Mouse (Mus musculus) heart, adult 8-10 months (tissue): ENCODE measurements at regions not wholly inside any gene's neighbourhood (a gene's known extent, or its start where the extent isn't known, plus 50 kb on each side); places are given as distances from the start of the nearest gene placed in this dataset.

ENCODE experiments used
- DNase-seq: peaks from one replicate; pipeline ENCODE4 v3.0.0; 2022; ENCODE audit warnings: low spot score

DNA sequence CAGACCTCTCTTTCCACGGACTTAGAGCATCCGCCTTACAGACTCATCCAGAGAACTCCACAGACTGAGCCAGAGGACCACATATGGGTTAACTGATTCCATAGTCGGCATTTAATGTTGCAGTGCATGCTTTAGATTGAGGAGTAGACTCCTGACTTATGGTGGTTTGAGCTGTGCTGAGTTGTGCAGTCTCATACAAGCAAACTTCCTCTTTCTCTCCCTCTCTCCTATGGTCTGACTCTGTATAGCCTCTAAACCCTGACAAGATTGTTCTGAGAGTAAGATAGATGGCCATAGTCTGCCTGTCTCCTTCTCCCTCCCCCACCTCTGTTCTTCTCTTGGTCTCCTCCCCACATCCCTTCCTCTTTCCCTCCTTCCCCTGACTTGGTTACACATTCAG lies 616.0 kb downstream of the Ryr2 start:
- no peak for DNase-seq

DNA sequence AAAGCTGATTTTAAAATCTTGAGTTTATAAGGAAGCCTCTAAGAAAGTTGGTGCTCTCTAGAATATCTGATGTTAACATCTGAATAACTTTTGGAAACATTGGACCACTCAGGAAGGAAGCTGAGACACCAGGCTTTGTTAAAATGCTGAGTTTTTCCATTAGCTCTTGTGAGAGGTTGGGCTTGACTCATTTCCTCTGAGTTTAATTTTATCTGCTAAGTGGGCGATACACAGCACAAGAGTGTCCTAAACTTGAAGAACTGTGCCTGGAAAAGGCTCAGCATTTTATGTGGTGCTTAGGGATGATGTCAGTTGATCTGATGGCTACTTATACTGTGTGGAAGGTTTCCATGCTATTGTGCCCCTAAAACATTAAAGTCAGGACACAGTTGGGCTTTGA lies 623.6 kb downstream of the Ryr2 start:
- DNase-seq = peak; percentile 41

DNA sequence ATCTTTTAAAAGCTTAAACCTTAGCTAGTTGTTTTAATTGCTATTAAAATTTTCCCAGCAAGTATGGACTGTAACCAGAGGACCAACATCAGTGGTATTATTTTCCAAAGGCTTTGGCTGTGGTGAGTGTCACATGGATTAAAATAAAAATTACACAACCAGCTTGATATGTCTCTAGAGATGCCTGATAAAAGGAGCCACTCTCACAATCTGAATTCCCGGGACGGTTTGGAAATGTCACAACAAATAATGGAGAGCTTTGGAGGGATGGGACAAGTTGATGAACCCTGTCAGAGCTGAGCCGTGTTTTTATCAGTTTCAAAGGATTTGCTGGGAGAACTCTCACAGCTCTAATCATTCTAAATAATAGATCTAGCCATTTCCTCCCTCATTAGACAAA lies 624.0 kb downstream of the Ryr2 start:
- DNase-seq = peak; percentile 43

DNA sequence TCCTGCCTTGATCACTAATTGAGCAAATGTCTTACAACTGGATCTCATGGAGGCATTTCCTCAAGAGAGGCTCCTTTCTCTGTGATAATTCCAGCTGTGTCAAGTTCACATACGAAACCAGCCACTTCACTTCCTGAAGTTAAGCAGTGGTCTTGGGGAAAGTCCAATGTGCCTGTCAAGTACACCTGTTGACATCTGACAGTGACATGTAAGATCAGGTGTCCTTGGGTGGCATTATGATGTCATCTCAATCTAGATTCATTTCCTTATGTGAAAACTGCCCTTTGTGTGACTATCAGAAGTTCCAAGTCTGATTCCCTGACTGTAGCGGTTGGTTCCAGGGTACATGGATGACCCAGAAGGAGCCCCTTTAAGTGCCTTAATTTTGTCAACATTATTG lies 646.5 kb downstream of the Ryr2 start:
- DNase-seq = no peak

DNA sequence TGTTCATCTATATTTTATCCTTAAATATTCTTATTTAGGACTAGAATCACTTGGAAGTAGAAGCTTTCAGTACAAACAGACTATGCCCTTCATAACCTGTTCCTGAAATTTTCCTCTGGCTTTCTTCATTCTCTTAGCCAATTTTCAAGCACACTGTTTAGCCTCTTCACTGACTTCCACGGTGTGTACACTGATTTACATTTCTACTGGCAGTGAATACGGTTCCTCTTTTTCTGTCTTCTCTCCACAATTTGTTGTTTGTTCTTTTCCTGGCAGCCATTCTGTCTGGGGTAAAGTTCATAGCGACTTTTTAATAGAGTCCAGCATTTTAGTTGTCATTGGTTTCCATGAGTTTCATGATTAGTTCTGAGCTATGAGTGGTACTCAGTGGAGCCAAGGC lies 651.6 kb downstream of the Ryr2 start:
- no peak for DNase-seq

DNA sequence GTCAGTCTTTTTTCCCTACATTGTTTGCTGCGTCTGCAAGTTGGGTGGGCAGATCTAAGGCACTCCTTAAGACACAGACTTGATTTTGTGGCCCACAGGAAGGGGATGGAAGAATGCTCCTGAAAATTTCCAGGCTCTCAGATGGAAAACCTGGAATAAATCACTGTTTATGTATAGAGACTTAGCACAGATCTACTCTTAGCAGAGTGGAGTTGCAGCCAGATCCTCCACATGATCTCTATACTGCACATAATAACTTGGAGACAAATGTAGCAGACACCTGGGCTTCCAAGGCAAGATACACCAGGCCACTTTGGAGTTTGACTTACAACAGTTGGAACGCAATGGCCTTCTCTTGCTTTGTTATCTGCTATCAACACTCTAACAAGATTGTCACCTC lies 654.3 kb downstream of the Ryr2 start:
- no peak for DNase-seq

DNA sequence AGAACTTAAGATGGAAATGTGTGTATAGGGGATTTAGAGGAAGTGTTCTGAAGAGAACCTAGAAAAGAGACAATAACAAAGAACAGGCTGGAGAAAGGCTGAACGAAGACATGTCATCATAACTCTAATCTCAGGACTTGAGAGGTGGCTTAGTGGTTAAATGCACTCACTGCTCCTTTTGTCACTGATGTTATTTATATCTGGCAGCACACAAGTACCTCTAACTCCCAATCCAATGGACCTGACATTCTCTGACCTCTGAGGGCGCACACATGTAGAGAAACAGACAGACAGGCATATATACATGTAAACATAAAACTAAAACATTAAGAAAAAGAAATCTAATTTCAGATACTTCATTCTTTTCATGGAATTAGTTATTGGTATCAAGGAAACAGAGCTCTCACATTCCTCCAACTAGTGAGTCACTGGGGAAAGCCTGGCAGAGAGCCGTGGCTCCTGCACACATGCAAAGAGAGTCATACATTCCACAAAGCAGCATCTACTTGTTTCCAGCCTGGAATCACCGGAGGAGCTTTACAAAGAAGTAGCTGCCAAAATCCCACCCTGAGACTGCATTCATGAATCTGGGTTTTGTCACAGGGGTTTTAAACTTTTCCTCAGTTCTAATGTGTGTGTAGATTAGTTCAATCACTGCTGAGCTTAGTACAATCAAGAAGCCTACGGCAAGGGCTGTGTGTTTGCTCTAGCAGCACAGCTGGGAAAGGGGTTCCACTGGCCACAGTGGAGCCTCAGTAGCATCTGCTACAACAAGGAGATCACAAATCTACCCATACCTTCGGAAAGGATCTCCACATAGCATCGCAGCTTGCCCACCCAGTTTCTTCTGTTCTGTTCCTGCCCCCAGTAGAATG lies 674.0 kb downstream of the Ryr2 start:
- DNase-seq = peak; percentile 18

DNA sequence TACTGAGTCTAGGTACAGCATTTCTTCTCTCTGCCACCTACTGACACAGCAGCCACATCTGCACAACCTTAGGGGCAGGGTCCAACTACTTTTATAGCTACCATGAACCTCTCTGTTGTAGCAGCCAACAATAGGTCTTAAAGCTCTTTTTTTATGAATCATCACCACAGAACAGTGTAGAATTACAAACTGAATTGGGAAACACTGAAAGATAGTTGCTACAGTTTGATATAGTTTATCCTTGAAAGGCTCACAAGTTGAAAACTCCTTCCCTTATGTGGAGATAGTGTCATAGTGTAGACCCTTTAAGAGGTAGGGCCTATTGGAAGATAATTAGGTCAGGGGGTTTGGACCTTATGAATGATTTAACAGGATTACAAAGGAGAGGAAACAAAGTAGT lies 679.9 kb downstream of the Ryr2 start:
- DNase-seq = no peak

DNA sequence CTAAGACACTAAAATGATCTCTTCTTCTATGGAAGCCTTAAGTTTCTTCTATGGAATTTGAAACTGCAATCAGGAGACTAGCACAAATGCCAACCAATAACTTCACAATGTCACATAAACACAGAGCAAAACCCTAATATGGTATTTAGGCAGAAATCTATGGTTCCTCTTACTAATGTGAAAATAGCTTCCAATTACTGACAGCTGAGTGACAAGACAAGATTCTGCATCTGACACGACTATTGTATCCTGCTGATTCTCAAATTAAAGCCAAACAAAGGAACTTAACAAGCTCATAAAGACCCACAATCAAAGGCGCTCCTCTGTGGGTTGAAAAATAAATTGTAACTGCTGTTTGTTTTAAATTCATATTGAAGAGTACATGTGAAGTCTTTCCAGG lies 714.7 kb downstream of the Ryr2 start:
- no peak for DNase-seq

DNA sequence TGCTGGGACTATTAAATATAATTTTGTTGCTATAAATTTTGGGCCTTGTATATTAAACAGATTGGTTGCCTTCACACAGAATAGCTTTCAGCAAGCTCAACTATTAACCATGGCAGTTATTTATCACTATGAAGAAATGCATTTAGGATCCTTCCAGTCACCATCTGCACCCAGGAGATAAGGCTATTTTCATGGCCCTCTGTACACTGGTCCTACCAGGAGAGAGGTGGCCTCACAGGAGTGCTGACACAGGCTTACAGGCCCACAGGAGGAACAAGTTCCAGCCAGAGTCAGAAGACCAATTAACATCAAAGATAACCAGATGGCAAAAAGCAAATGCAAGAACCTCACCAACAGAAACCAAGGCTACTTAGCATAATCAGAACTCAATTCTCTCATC lies 731.3 kb downstream of the Ryr2 start:
- DNase-seq = no peak

DNA sequence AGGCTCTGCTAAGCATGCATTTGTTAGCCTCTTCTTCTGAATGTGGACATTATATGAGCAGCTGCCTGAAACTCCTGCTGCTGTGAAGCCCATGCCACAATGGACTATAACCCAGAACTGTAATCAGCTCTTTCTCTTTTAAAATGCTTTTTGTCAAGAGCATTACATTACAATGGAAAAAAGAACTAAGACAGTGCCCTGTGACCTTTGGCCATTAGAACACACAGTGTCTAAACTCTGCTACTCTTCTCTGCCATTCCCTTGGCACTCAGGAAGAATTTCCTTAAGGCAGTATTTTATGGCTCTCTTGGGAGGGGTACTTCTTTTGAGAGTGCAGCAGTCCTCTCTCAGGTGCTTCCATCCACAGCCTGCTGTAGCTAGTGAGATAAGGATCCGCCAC lies 737.3 kb downstream of the Ryr2 start:
- DNase-seq = no peak

DNA sequence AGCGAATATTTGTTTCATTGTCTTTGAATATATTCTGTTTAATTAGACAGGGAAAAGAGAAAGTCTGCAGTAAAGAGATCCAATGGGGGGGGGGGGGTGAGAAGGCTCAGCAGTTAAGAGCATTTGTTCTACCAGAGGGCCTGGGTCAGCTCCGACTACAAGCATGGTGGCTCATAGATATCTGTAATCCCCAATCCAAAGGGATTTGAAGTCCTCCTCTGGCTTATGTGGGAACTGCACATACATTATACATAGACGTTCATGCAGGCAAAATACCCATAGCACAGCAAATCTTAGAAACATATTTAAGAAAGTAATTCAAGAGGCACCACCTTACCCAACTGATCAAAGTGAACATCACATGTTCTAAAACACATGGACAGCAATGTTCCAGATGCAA lies 743.9 kb downstream of the Ryr2 start:
- DNase-seq = no peak

DNA sequence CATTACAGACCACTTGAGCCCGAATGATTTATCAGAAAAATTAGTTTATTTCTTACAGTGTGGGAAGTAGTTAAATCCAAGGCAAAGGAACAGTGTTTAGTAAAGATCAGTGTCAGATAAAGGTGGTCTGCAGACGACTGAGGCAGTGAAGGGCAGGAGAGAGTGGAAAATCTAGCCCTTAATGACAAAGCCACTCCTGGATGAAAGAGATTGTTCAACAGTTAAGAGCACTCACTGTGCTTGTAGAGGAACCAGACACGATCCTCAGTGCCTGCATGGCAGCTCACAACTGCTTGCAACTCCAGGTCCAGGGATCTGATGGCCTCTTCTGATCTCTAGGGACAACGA lies 758.3 kb downstream of the Ryr2 start:
- DNase-seq = no peak

DNA sequence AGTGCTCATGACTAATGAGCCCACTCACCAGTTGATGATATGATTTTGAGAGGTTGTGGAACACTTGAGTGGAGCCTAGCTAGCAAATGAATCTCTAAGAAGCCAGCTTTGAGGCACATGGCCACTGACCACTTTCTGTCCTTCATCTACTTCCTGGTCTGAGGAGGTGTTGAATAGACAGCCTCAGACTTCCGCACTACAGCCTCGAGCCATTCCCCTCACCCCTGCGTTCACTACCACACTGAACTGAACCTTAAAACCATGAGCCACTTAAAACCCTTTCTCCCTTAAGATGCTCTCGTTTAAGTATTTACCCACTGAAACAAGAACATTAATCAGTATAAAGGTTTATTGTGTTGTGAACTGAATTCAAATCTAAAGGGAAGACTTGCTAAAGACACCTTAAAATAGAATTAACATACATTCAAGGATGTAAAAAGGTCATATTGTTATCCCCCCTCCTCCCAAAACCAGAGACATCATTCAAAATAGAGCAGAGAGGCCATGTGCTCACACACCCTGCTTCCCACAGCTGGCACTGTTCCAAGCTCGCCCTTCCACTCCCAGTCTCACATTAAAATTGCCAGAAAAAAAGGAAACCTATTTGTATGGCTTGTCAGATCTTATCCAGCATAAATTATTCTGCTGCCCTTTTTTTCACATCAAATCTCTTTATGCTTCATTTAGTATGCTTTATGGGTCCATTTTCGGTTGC lies 758.8 kb downstream of the Ryr2 start:
- no peak for DNase-seq

DNA sequence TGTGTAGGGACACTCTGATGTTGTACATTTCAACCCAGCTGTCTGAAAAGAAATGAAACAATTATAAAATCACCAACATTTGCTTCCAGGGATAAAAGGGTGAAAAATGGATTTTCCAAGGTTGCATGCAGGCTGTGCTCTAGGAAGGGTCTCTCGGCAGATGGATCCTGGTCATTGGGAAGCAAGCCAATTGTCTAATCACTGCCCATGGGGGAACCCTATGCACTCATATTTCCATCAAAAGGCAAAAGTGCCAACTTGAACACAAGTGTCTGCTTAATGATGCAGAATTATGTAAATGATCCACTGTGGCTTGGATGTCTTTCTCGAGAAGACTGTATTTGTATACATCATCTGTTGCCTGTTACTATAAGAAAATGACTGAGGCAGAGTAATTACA lies 762.2 kb downstream of the Ryr2 start:
- DNase-seq = no peak

DNA sequence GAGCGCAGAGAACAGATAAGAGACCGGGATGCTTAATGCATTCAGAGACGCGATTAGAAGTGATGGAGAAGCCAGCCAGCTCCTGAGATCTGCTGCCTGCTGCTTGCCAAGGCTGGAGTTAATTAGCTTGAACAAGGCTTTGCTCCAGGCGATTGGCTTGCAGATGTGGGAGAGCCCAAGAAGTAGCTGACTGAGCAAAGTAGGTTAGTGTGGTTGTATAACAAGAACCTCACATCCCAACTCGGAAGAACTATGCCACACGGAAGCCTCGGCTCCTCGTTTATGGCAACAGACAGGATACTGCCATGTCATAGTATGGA lies 768.5 kb downstream of the Ryr2 start:
- no peak for DNase-seq

DNA sequence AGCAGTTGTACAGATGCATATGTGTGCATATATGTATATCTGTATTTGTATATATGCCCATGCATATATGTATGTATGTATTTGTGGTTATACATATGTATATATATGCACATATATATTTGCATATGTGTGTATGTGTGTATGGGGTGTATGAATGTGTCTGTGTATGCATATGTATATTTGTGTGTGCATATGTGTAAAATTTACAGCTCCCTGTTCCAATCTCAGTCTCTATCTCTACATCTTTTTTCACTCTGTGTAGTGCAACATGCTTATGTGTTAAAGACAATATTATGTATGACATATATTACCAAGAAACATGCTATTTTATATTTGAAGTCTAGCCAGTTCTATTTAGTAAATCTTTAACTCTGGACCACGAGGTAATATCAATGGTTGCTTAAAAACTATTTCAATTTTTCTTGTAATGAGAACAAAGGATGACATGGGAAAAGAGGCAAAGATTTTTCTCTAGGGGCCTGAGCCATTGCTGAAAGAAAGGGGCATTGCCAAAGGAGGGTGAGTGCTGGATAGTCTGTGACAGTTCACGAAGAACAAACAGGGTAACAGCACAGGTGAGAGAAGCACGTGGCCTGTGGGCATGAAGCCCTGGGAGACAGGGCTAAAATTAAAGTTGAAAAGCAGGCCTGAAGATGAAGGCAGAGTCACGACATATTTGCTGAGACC lies 769.0 kb downstream of the Ryr2 start:
- no peak for DNase-seq

DNA sequence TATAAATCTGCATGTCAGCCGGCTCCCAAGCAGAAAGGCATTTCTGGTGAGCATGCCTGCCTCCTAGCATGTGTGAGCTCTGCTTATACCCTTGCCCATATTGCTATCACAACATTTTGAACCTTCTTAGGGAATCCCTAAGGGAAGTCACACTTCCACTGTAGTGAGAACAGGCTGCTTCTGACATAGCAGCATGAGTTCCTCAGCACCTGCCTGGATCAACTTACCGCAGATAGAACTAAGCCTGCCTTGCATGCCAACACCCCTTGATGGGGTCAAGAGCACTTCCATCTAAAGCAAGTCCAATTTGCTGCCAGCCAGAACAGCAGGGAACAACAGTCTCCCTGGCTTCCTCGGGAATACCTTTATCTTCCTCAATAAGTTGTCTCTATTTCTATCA lies 769.8 kb downstream of the Ryr2 start:
- DNase-seq = no peak

DNA sequence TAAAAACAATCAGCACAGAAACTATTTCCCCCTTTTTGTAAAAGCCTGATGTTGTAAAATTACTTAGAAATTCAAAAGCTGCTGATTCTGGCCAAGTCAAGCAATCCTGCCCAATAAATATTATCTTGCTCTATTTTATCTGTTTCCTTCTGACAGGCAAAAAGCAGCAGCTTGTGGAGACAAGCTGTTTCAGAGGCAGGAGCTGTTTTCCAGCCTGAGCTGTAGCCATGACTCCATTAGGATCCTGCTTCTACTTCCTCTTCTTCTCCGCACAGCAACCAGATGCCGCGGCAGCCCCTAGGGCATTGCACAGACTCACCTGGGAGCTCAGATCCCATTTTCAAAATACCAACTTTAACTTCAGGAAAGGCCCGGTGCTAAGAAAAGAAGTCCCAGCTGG lies 774.8 kb downstream of the Ryr2 start:
- DNase-seq = no peak

DNA sequence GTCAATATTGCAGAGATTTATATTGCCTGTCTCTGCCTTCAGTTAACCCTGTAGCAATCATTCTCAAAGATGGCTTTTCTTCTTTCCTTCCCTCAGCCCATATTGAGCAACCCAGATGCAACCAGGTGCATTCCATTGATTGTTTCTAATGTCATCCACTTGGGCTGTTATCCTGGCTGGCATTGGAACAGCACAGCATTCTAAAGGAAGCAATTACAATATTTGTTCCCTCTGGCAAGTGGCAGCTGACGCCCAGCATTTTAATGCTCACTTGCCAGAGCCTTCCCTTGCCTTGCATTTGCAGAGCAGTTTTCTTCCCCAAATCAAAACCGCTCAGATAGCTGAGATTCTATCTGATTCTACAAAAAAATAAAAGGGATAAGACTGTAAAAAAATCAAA lies 798.0 kb downstream of the Ryr2 start:
- no peak for DNase-seq

DNA sequence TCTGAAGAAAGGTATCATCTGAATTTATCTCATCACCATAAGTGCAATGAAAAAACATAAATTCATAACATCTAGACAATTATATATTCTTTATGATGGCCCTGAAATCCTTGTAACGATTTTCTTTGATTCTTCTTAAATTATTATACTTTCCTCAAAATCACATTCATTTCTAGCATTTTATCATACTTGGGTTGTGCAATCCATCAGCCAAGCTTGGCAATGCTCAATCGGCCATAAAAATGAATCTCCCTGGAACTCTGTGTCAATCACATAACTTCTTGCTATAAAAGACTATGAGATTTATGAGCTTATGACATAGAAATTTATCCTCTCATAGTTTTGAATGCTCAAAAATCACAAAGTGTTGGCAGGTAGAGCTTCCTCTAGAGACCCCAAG lies 811.3 kb downstream of the Ryr2 start:
- no peak for DNase-seq

DNA sequence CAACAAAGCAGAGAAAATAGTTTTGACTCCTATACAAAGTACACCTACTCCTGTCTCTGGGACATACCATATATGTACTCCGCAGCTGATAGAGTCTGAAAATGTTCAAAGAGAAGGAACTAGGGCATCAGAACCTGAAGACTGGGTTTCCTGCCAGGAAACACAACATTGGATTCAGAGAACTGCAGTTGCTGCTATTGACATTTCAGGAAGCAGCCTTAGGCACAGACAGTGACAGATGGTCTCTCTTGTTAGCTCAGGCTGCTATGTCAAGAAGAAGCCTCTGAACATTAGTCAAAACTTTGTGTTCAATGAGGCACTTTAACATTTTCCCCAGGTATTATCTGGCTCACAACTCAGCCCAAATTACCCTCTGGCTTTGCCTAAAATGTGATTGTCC lies 812.1 kb downstream of the Ryr2 start:
- no peak for DNase-seq

DNA sequence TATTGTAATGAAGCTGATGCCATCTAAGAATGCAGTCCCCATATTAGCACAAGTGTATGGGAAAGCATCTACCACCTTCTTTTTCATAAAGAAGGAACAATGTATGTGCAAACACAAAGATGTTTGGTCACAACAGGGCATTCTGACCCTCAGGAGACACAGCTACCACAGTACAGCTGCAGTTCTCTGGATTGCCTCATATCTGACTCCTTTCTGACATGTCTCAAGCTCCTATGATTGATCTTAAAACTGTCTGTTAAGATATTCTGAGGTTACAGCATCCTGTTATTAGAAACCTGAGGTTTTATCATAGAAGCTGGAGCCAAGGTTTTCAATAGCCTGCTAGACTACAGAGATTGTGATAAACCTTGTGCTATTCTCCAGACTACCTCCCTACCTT lies 813.0 kb downstream of the Ryr2 start:
- DNase-seq = no peak
